Mouse (Mus musculus) cerebellum, adult 11-12 months (tissue): Measurements from ENCODE around the gene Ankrd9.

Source experiments
- DNase-seq: peaks from one replicate; pipeline ENCODE4 v3.0.0; 2022

Gene Ankrd9

DNA sequence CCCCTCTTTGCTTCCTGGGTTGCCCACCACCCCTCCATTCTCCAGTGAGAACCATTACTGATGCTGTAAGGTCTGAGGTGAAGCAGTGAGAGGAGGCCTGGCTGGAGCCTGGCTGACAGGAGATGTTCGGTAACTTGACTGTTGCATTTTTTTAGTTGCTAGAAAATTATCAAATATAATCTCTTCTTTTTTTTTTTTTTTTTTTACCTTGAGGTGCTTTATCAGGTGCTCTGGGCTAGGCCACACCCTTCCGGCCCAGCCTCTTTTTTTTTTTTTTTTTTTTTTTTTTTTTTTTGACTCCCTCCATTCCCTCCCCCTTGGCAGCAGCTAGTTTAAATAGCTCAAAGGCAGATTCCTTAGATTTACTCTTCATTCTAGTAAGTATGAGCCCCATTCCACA, 24.9 kb downstream of the Ankrd9 start:
- no peak for DNase-seq

- no peak for DNase-seq
Observed at GRCm38 (mm10) chr12:110953443-110953842, 25.4 kb downstream of the Ankrd9 start.

GRCm38 (mm10) chr12:110952628-110953385, 26.0 kb downstream of the Ankrd9 start:
- DNase-seq: peak; percentile 68

GRCm38 (mm10) chr12:110951236-110951635, 27.6 kb downstream of the Ankrd9 start:
- no peak for DNase-seq

DNA sequence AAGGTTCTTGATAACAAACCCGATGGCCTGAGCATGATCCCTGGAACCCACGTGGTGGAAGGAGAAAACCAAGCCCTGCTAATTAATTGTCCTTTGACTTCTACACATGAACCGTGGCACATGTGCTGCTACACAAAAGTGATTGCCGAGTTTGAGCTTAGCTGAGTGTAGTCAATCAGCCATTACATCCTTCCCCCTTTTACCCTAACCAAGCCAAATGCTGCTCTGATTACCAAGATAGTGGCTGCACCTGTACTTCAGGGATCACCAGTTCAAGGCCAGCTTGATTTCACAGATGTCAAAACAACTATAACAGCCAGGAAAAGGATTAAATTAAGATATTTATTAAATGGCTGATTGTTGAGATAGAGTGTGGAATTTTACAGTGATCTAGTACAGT, 28.7 kb downstream of the Ankrd9 start:
- no peak for DNase-seq

DNA sequence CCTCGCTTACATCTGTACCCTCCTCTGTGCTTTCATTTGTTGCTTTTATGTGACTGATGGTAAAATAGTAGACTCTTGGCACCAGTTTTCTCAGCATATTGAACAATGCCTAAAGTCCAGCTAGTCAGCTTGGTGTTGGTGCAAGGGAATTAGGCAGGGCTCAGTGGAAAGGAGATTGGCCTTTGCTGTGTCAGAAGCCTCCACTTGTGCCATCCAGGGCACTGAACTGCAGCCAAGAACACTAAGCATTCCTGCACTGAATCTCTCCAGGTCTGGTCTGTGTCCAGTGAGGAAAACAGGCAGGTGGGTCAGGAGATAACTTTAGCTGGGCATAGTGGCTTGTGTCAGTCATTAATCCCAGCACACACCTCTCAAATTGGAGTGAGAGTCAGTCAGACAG, 29.4 kb downstream of the Ankrd9 start:
- peak; percentile 64 for DNase-seq

GRCm38 (mm10) chr12:110948910-110949201, 30.0 kb downstream of the Ankrd9 start:
- DNase-seq: no peak

DNA sequence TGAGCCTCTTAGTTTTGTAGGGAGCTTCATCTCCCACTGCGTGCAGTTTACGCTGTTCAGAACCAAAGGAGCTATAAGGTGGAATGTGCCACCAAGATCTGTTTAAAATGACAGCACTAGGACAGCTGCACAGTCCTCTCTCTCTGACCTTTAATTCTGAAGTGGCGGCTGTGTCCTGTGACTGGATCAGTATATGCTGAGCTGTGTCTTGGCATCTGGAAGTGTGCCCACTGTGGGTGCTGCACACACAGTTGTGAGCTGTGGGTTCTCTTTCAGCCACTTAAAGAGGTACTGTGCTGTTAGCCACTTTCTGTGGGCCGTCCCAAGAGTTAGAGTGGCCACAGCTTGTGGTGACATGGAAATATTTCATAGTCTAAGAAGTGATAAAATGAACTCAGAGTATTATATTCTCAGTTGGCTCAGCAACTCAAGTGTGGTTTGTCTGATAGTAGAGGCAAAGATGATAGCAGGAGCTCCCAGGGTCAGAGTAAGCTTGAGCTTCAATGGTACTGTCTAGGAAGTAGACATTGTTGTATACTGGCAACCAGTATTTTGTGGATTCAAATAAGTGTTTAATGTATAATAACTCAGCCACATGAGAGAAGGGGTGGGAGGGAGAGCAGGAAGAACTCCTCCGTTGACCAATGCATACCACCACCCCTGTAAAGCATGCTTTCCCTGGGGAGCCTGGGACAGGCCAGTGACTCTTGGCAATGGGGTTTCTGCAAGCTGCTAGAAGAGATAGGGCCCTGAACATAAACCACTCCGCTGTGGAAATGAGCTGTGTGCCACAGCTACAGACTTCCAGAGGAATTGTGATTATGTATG, 30.5 kb downstream of the Ankrd9 start:
- no peak for DNase-seq

DNA sequence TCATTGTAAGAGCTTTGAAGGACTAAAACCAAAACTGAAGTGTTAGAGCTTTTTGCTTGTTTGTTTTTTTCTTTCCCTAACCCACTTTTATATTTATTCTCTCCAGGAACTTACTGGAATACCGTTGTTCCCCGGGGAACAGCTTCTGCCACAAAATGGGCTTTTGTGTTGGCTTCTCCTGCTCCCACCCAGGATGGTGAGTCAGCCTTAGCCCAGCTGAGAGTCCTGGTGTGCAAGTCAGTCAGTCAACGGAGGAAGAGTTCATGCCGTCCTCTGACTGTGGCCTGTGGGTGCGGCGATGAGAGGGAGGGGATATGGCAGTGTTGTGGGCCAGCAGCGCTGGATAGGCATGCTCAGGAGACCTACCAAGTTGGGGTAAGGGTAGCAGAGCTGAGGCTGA, 32.6 kb downstream of the Ankrd9 start:
- DNase-seq: no peak

- no peak for DNase-seq
Observed at GRCm38 (mm10) chr12:110940869-110941268, 38.0 kb downstream of the Ankrd9 start.

DNA sequence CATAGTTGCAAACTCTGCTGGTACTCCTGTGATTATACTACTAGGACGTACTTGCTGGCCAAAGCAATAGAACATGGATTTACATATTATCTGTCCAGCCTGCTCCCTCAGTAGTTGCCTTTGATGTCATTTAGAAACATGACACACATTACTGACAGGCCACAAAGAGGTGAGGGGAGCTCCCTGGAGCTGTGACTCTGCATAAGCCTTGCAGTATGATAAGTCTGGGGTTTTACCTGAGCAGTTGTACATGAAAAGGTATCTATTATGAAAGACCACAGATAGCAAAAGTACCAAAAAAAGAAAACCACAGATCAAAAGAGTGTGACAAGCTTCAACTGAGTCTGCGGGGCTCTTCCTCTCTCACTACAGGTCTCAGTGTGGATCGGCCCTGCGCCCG, 39.5 kb downstream of the Ankrd9 start:
- no peak for DNase-seq

- no peak for DNase-seq
Observed at GRCm38 (mm10) chr12:110937496-110937895, 41.3 kb downstream of the Ankrd9 start.

GRCm38 (mm10) chr12:110935983-110936620, 42.7 kb downstream of the Ankrd9 start:
- peak; percentile 93 for DNase-seq

GRCm38 (mm10) chr12:110932820-110933219, 46.0 kb downstream of the Ankrd9 start:
- DNase-seq: no peak
